Mouse (Mus musculus) stomach, postnatal 0 days (tissue): ENCODE measurements around the gene Foxp1.
A peak's percentile ranks its signal among the peaks of the same experiment; 100 is the strongest.

ENCODE experiments used
- CTCF ChIP-seq: IDR thresholded peaks from 2 replicates; pipeline ENCODE4 v1.5.1; 2016; ENCODE audit warnings: antibody characterized with exemption, low read depth, mild to moderate bottlenecking, moderate library complexity
- EP300 ChIP-seq: optimal IDR thresholded peaks from 2 replicates; pipeline ENCODE3; 2016; ENCODE audit warnings: antibody characterized with exemption

DNA sequence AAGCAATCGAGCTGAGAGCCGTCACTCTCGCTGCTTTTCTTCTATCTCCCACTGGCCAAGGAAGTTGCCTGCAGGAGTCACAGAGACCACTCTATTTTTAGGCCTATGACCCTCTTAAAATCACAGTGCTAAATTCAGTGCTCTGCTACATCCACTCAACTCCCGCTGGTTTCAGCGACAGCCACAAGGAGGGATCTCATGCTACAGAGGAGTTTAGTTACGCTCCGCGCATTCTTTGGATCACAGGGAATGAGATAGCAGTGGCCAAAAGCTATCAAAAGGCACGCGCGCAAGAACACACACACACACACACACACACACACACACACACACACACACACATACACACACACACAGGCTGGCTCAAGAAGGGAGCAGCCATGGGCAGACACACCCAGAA, 321.9 kb downstream of the Foxp1 start:
- TF ChIP-seq CTCF (peak; percentile 33), EP300 (no peak)
